Mouse (Mus musculus) 416B (cell line): ENCODE results near the gene Eml1.

Experiments used
- DNase-seq: peaks from one replicate; pipeline ENCODE4 v3.0.0; 2011; ENCODE audit warnings: low read depth

Eml1 gene

GRCm38 (mm10) chr12:108370596-108371428 is at the start of gene Eml1:
TSS of gene Eml1 (plus strand) at chr12:108370957.
- DNase-seq = no peak

DNA sequence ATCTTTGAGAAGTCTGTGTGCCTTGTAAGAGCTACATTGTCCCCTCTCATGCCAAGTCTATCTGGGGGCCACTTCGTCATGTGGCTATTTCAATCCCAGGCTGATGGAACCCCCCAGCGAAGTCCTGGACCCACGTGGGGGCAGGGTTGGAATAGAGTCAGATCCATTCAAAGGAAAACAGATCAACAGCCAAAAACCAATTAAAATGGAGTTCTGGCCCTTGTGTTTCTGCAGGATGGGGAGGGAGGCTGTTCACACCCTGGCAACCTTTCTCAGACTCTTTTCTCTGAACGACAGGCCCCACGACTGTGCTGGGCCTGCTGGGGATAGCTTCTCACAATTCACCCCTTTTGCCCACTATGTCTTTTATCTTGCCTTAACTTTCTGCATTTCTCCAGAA is 44.4 kb upstream of the Eml1 start:
- DNase-seq = no peak

- DNase-seq = no peak
Measured at GRCm38 (mm10) chr12:108327889-108328491, 42.8 kb upstream of the Eml1 start.

- no peak for DNase-seq
Measured at GRCm38 (mm10) chr12:108333056-108333455, 37.7 kb upstream of the Eml1 start.

DNA sequence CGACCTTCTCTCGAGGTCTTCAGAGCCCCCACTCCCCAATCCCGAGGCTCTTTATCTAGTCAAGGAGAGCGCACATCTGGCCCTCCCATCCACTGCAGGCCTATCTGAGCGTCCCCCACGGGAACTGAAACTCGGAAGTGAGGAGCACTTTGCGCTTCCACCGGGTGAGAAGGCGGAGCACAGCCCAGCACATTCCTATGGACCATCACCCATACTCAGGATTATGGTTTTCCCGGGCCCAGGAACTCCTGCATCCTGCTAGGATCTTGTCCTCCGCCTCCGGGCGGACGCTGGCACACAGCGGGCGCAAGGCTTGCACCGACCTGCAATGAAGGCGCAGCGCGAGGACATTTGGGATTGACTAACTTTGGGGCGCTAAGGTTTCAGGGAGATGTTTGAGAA is 37.3 kb upstream of the Eml1 start:
- DNase-seq = no peak

GRCm38 (mm10) chr12:108333895-108334445 is 36.8 kb upstream of the Eml1 start, which contains the start of gene Cyp46a1:
TSS of gene Cyp46a1 (plus strand) at chr12:108334381.
- no peak for DNase-seq

- no peak for DNase-seq
Measured at GRCm38 (mm10) chr12:108334529-108334928, 36.2 kb upstream of the Eml1 start.

DNA sequence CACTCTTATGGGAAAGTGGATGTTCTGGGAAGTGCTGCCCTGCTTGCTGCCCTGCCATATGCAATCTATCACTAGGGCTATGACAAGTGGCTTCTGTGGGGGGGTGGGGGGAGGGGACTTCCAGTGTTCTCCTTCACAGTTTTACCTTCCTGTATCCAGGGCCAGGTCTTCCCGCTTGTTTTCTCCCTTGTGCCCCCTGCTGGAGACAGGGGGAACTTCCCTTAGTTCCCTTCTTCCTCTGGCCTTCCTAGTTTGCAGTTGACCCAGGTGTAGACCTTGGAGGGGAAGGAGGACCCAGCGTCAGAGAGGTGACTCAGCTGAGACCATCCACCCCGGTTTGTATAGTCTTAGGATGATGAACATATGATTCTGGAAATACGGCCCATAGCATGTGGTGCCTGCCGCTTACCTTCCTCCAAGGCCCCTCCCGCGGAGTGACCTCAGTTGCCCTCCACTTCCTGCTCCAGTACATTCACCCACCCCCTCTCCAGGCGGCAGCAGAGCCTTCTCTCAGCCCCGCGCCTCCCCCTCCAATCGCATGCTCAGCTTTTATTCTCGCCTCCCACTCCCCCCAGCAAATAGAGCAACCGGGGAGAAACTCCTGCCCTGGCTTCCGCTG is 32.1 kb upstream of the Eml1 start:
- peak; percentile 25 for DNase-seq

- DNase-seq = no peak
Measured at GRCm38 (mm10) chr12:108348151-108348550, 22.6 kb upstream of the Eml1 start.

GRCm38 (mm10) chr12:108349026-108349425 is 21.7 kb upstream of the Eml1 start:
- no peak for DNase-seq

DNA sequence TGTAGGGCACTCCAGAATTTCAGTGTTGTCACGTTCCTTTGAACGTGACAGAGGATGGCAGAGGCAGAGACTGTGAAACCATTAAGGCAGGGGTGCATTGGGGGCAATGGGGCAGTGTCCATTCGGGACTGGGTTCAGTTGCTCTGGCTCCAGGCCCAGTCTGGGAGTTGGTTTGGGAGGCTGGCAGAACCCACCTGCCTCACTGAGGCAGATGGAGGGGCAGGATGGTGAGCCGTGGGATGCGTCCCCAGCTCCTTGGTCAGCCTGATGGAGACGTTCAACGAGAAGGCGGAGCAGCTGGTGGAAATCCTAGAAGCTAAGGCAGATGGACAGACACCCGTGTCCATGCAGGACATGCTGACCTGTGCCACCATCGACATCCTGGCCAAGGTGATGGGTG is 19.8 kb upstream of the Eml1 start:
- no peak for DNase-seq

DNA sequence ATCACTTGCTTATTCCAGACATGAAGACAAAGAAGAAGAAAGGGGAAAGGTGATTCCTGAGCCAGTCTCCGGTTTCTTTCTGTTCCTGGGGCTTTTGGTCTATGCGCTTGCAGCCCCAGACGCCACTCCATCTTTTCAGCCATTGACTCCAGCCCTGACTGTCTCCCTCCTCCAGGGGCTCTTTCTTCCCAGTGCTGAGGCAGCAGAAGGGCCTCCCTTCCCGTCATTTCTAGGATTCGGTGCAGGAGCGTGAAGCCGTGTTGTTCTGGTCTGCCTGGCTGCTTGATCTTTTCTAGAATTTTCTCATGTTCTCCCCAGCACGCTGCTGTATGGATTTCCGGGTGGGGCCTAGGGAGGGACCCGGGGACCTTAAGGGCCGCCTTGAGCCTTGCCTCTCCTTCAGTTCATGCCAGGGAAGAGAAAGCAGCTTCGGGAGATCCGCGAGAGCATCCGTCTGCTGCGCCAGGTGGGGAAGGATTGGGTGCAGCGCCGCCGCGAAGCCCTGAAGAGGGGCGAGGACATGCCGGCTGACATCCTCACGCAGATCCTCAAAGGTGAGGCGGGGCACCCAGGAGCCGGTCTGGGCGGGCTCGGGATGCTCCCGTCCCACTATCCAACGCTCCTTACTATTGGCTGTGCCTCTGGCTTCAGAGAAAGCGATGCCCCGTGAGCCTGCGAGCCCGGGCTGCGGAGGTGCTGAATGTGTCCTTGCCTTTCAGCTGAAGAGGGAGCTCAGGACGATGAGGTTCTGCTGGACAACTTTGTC is 18.2 kb upstream of the Eml1 start:
- no peak for DNase-seq

DNA sequence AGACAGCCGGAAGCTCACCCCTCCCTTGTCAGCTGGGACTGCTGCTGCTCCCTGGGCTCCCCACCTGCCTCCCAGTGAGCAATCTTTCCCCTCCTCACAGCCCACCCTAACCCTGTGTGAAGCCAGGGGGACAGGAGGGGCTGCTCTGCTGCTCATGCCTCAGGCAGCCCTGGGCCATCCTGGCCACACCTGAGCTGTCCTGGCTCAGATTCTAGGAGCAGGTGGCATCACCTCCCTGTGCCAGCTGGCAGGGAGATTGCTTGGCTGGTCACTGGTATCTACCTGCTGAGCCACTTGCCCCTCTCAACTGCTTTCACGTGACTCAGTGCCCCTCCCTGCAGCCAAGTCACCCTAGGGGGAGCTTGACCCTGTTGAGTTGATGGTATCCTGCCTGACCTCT is 16.5 kb upstream of the Eml1 start:
- no peak for DNase-seq

- DNase-seq = no peak
Measured at GRCm38 (mm10) chr12:108355271-108355670, 15.5 kb upstream of the Eml1 start.

GRCm38 (mm10) chr12:108355986-108356385 is 14.8 kb upstream of the Eml1 start:
- DNase-seq = peak; percentile 5

DNA sequence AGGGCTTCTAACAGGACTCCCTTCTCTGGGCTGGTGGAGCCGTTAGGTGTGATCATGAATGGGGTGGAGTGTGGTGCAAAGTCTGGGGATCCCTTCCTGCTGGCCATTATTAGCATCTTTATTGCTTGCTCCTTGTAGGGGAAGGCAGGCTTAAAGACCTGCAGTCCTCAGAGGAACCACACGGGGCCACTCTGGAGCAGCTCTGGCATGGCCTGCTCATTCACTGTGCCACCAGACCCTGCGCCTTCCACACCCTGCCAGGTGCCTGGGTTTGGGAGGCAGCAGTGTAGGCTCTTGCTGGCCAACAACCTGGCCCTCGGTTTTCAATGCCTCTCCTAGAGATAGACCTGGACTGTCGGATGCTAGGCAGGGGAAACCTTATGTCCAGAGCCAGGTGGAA is 7.0 kb upstream of the Eml1 start:
- peak; percentile 43 for DNase-seq

DNA sequence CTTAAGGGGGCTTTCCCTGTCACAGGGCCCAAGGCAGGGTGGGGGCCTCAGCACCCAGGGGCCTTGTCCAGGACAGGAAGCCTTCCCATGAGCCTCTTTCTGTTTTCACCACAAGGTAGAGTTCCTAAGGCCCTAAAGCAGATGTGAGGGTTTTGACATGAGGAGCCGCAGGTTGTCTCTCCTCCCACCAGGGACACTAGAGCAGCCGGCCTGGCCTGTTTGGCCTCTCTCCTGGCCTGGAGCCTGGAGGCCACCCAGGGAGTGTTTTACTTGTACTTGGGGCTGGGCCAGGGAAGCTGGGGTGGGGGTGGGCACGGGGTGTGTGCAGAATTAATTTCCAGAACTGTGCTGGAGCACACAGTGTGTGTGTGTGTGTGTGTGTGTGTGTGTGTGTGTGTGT is 5.4 kb upstream of the Eml1 start:
- no peak for DNase-seq

GRCm38 (mm10) chr12:108365868-108366267 is 4.9 kb upstream of the Eml1 start:
- no peak for DNase-seq

- no peak for DNase-seq
Measured at GRCm38 (mm10) chr12:108367909-108368308, 2.8 kb upstream of the Eml1 start.

GRCm38 (mm10) chr12:108368921-108369320 is 1.8 kb upstream of the Eml1 start:
- no peak for DNase-seq

DNA sequence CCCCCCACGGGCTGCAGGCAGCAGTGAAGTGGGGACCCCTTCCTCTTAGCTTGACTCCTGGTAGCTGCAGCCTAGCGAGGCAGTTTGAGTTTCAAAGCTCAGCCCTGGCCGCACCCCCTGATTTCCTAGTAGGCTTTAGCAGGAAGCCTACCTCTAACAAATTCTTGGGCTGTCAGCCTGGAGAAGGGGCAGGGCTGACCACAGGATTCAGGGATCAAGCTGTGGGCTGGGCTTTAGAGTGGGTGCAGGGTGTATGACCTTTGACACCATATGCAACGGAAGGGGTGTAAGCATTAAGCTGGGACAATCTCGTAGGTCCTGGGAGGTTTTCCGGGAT is 640 bp downstream of the Eml1 start:
- DNase-seq = no peak

DNA sequence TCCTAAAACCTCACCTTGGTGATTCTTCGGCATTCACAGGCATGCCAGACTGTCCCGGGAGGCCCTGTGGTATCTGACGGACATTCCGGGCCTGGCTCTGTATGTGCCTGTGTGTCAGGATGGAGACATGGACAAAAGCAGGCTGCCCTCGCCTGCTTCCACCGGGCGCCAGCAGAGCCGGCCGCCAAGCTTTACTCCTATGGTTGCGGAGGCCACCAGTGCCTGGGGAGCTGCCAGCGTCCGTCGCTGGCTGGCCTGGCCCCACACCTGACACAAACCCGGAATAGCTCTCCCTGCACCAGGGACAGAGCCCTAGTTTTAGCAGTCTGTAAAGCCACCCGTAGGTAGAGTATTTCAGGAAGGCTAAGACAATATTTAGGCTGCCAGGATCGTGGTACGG is 1.5 kb downstream of the Eml1 start:
- no peak for DNase-seq
